Mouse (Mus musculus) forebrain, embryonic 15.5 days (tissue): ENCODE measurements around the gene Arg2. TPM values are rescaled to one million over a fixed set of nuclear protein-coding genes. Genes with fewer than 3 reads are reported as not detected.

Source experiments
- ATAC-seq: fragments of 200-750 bp; cut with Nextera tagmentation; replicated peaks from 2 replicates; pipeline ENCODE4 v1.8.0; 2017; ENCODE audit warnings: mild to moderate bottlenecking, moderate TSS enrichment, moderate library complexity
- H3K27ac ChIP-seq: fragments of 300-500 bp; sonication (generic); replicated peaks from 2 replicates; pipeline ENCODE4 v1.5.1; 2015; ENCODE audit warnings: mild to moderate bottlenecking, inconsistent platforms
- H3K27me3 ChIP-seq: fragments of 300-500 bp; sonication (generic); 2 replicates; pipeline ENCODE4 v1.6.1; 2015; ENCODE audit warnings: inconsistent platforms
- H3K36me3 ChIP-seq: fragments of 300-500 bp; sonication (generic); 2 replicates; pipeline ENCODE4 v1.6.1; 2015; ENCODE audit warnings: mild to moderate bottlenecking, inconsistent platforms
- H3K4me1 ChIP-seq: fragments of 300-500 bp; sonication (generic); 2 replicates; pipeline ENCODE4 v1.6.1; 2015; ENCODE audit warnings: inconsistent platforms
- H3K4me2 ChIP-seq: fragments of 300-500 bp; sonication (generic); replicated peaks from 2 replicates; pipeline ENCODE4 v1.6.1; 2015; ENCODE audit warnings: mild to moderate bottlenecking, inconsistent platforms
- H3K4me3 ChIP-seq: fragments of 300-500 bp; sonication (generic); 2 replicates; pipeline ENCODE4 v1.5.1; 2015; ENCODE audit warnings: mild to moderate bottlenecking, inconsistent platforms
- H3K9ac ChIP-seq: fragments of 300-500 bp; sonication (generic); replicated peaks from 2 replicates; pipeline ENCODE4 v1.6.1; 2015; ENCODE audit warnings: mild to moderate bottlenecking, inconsistent platforms
- H3K9me3 ChIP-seq: fragments of 300-500 bp; sonication (generic); 2 replicates; pipeline ENCODE4 v1.6.1; 2016; ENCODE audit warnings: inconsistent platforms
- WGBS: fragments of 180-500 bp; shearing (Covaris S2); methylation state at CpG from one replicate; pipeline ENCODE4 v1.1.7; 2015; ENCODE audit warnings: mixed read lengths; 5-methylcytosine and 5-hydroxymethylcytosine counted together
- polyA plus RNA-seq: library from polyadenylated mRNA; unstranded; fragments of >200 nt; fragmentation: Nextera tagmentation; extraction: Ambion mirVana; gene quantifications from 2 replicates; pipeline ENCODE4 v1.2.1, GENCODE M21; 2015

Gene Arg2
- polyA plus RNA-seq, 1 experiment from 2014 or later: 15.3 TPM

- WGBS: 37% methylated on average over 8 of the region's 8 CpGs
- no peak overlapping the region for H3K9ac ChIP-seq
- no peak for ATAC-seq
Measured at GRCm38 (mm10) chr12:79134676-79135075, 4.1 kb downstream of the Arg2 start.

GRCm38 (mm10) chr12:79135105-79135504 lies 4.5 kb downstream of the Arg2 start:
- H3K4me1 ChIP-seq: peaks cover 7% of the 10 kb centered on the region
- no peaks in the 10 kb centered on the region for H3K36me3 ChIP-seq
- 43% methylated on average over 4 of the region's 4 CpGs for WGBS
- H3K27me3 ChIP-seq: peaks cover 14% of the 10 kb centered on the region; the same call in 1 of the 2 replicates
- H3K4me2 ChIP-seq: no peak overlapping the region
- H3K9me3 ChIP-seq: no peaks in the 10 kb centered on the region
- no peak overlapping the region for H3K9ac ChIP-seq
- ATAC-seq: no peak
- H3K27ac ChIP-seq: no peak overlapping the region
- no peak overlapping the region for H3K4me3 ChIP-seq

More at GRCm38 (mm10) chr12:79134676-79135075, 4.1 kb downstream of the Arg2 start:
- Histone ChIP-seq H3K27ac (no peak overlapping the region), H3K9me3 (no peaks in the 10 kb centered on the region), H3K36me3 (no peaks in the 10 kb centered on the region), H3K27me3 (peaks cover 14% of the 10 kb centered on the region; the same call in 1 of the 2 replicates), H3K4me2 (no peak overlapping the region), H3K4me1 (peaks cover 7% of the 10 kb centered on the region), H3K4me3 (no peak overlapping the region)

- no peaks in the 10 kb centered on the region for H3K9me3 ChIP-seq
- peaks cover 4% of the 10 kb centered on the region; the same call in 1 of the 2 replicates for H3K27me3 ChIP-seq
- H3K4me1 ChIP-seq: no peaks in the 10 kb centered on the region
- H3K4me2 ChIP-seq: no peak overlapping the region
- H3K27ac ChIP-seq: no peak overlapping the region
- no peak overlapping the region for H3K4me3 ChIP-seq
- no peaks in the 10 kb centered on the region for H3K36me3 ChIP-seq
- H3K9ac ChIP-seq: no peak overlapping the region
- 78% methylated on average over 7 of the region's 7 CpGs for WGBS
- ATAC-seq: no peak
Measured at GRCm38 (mm10) chr12:79136949-79137348, 6.4 kb downstream of the Arg2 start.

GRCm38 (mm10) chr12:79138999-79139398 lies 8.4 kb downstream of the Arg2 start:
- Histone ChIP-seq H3K27ac (no peak overlapping the region), H3K4me2 (no peak overlapping the region), H3K4me1 (no peaks in the 10 kb centered on the region), H3K9ac (no peak overlapping the region), H3K27me3 (no peaks in the 10 kb centered on the region), H3K4me3 (no peak overlapping the region), H3K9me3 (no peaks in the 10 kb centered on the region), H3K36me3 (no peaks in the 10 kb centered on the region)
- ATAC-seq: no peak

- no peaks in the 10 kb centered on the region for H3K4me1 ChIP-seq
- WGBS: 58% methylated on average over 1 of the region's 1 CpGs
- no peak for ATAC-seq
- no peak overlapping the region for H3K4me2 ChIP-seq
- H3K9ac ChIP-seq: no peak overlapping the region
- no peak overlapping the region for H3K4me3 ChIP-seq
- no peaks in the 10 kb centered on the region for H3K36me3 ChIP-seq
- no peaks in the 10 kb centered on the region for H3K9me3 ChIP-seq
- H3K27me3 ChIP-seq: no peaks in the 10 kb centered on the region
- no peak overlapping the region for H3K27ac ChIP-seq
Measured at GRCm38 (mm10) chr12:79139417-79139816, 8.8 kb downstream of the Arg2 start.

GRCm38 (mm10) chr12:79140811-79141210 lies 10.2 kb downstream of the Arg2 start:
- H3K4me1 ChIP-seq: no peaks in the 10 kb centered on the region
- 94% methylated on average over 2 of the region's 2 CpGs for WGBS
- no peak for ATAC-seq

GRCm38 (mm10) chr12:79141384-79141783 lies 10.8 kb downstream of the Arg2 start:
- no peak overlapping the region for H3K4me2 ChIP-seq
- no peak for ATAC-seq

More at GRCm38 (mm10) chr12:79140811-79141210, 10.2 kb downstream of the Arg2 start:
- no peak overlapping the region for H3K4me2 ChIP-seq
- no peak overlapping the region for H3K9ac ChIP-seq
- no peaks in the 10 kb centered on the region for H3K9me3 ChIP-seq
- no peak overlapping the region for H3K27ac ChIP-seq
- no peak overlapping the region for H3K4me3 ChIP-seq
- H3K27me3 ChIP-seq: no peaks in the 10 kb centered on the region
- H3K36me3 ChIP-seq: no peaks in the 10 kb centered on the region

GRCm38 (mm10) chr12:79149653-79150052 lies 19.1 kb downstream of the Arg2 start:
- H3K27me3 ChIP-seq: no peaks in the 10 kb centered on the region
- 92% methylated on average over 6 of the region's 6 CpGs for WGBS
- H3K9me3 ChIP-seq: no peaks in the 10 kb centered on the region
- no peak overlapping the region for H3K4me2 ChIP-seq
- no peak overlapping the region for H3K4me3 ChIP-seq
- no peak for ATAC-seq
- H3K27ac ChIP-seq: no peak overlapping the region
- peaks cover 20% of the 10 kb centered on the region for H3K36me3 ChIP-seq
- H3K4me1 ChIP-seq: no peaks in the 10 kb centered on the region
- H3K9ac ChIP-seq: no peak overlapping the region

More at GRCm38 (mm10) chr12:79141384-79141783, 10.8 kb downstream of the Arg2 start:
- Histone ChIP-seq H3K4me1 (no peaks in the 10 kb centered on the region), H3K36me3 (no peaks in the 10 kb centered on the region), H3K9ac (no peak overlapping the region), H3K27me3 (no peaks in the 10 kb centered on the region), H3K4me3 (no peak overlapping the region), H3K9me3 (no peaks in the 10 kb centered on the region), H3K27ac (no peak overlapping the region)

GRCm38 (mm10) chr12:79162876-79163275 lies 32.3 kb downstream of the Arg2 start:
- no peak overlapping the region for H3K9ac ChIP-seq
- H3K4me1 ChIP-seq: no peaks in the 10 kb centered on the region
- no peak overlapping the region for H3K27ac ChIP-seq
- H3K9me3 ChIP-seq: no peaks in the 10 kb centered on the region
- H3K4me2 ChIP-seq: no peak overlapping the region
- H3K4me3 ChIP-seq: no peak overlapping the region
- H3K36me3 ChIP-seq: peaks cover 71% of the 10 kb centered on the region
- no peak for ATAC-seq
- no peaks in the 10 kb centered on the region for H3K27me3 ChIP-seq
- WGBS: 93% methylated on average over 3 of the region's 3 CpGs

GRCm38 (mm10) chr12:79169173-79169572 lies 38.6 kb downstream of the Arg2 start:
- H3K36me3 ChIP-seq: peaks cover 16% of the 10 kb centered on the region
- peaks cover 25% of the 10 kb centered on the region for H3K4me1 ChIP-seq
- no peak overlapping the region for H3K27ac ChIP-seq
- no peak overlapping the region for H3K4me3 ChIP-seq
- no peak overlapping the region for H3K4me2 ChIP-seq
- no peak overlapping the region for H3K9ac ChIP-seq
- H3K9me3 ChIP-seq: no peaks in the 10 kb centered on the region
- no peak for ATAC-seq
- no peaks in the 10 kb centered on the region for H3K27me3 ChIP-seq

- Histone ChIP-seq H3K9me3 (no peaks in the 10 kb centered on the region), H3K27ac (no peak overlapping the region), H3K27me3 (no peaks in the 10 kb centered on the region), H3K4me3 (no peak overlapping the region), H3K36me3 (peaks cover 15% of the 10 kb centered on the region), H3K4me1 (peaks cover 25% of the 10 kb centered on the region), H3K4me2 (no peak overlapping the region), H3K9ac (no peak overlapping the region)
- WGBS: 75% methylated on average over 3 of the region's 3 CpGs
- ATAC-seq: no peak
Measured at GRCm38 (mm10) chr12:79170421-79170820, 39.8 kb downstream of the Arg2 start.

- no peak overlapping the region for H3K27ac ChIP-seq
- peaks cover 14% of the 10 kb centered on the region for H3K36me3 ChIP-seq
- peak overlapping the region; percentile 91 for H3K4me3 ChIP-seq
- no peaks in the 10 kb centered on the region for H3K27me3 ChIP-seq
- H3K4me2 ChIP-seq: peak overlapping the region; percentile 63
- no peak for ATAC-seq
- H3K9me3 ChIP-seq: no peaks in the 10 kb centered on the region
- peak overlapping the region; percentile 89 for H3K9ac ChIP-seq
- WGBS: 35% methylated on average over 12 of the region's 12 CpGs
- H3K4me1 ChIP-seq: peaks cover 25% of the 10 kb centered on the region
Measured at GRCm38 (mm10) chr12:79171269-79171995, 40.9 kb downstream of the Arg2 start.
